Mouse (Mus musculus) kidney, postnatal 14 days (tissue): ENCODE data around the gene Gm11213.
A peak's percentile ranks its signal among the peaks of the same experiment; 100 is the strongest.

Experiments
- DNase-seq: peaks from one replicate; pipeline ENCODE4 v3.0.0; 2022; ENCODE audit warnings: mixed read lengths

Gm11213 gene

DNA sequence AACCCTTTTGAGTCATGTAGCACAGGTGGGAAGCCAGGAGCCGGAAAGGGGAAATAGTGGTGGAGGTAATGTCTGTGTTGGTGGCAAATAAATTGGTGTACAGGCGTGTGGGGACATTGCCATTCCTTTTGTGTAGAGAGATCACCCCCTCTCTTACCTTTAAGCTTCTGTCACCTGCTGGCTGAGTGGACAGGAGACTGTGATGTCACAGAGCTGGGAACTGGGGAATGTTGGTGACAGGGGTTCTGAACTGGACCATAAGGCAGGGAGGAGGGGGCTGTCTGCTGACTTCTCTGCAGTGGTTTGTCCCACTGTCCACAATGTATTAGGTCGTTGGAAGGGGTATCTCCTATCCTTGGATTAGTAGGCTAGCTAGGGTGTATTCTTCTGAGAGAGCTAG, at the start of gene Gm11213:
Gene Gm11213 (minus strand): TSS at position 317 of the 400 bp plus-strand sequence.
- no peak for DNase-seq

DNA sequence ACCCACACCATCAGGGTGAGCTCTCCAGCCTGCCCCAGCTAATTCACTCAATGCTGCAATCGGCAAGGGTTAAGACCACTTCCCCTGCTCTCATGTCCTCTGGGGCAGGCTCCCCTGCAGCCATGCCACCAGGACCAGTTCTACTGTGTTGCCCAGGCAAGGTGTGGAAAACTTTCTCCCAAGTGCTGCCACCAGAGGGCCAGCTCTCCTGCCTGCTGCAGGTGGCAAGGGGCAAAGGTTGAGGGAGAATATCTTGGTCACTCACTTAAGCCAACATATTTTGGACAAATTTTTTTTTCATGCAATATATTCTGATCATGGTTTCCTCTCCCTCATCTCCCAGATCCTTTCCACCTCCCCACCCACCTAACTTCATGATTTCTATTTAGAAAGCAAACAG, 49.3 kb upstream of the Gm11213 start:
- peak; percentile 26 for DNase-seq

DNA sequence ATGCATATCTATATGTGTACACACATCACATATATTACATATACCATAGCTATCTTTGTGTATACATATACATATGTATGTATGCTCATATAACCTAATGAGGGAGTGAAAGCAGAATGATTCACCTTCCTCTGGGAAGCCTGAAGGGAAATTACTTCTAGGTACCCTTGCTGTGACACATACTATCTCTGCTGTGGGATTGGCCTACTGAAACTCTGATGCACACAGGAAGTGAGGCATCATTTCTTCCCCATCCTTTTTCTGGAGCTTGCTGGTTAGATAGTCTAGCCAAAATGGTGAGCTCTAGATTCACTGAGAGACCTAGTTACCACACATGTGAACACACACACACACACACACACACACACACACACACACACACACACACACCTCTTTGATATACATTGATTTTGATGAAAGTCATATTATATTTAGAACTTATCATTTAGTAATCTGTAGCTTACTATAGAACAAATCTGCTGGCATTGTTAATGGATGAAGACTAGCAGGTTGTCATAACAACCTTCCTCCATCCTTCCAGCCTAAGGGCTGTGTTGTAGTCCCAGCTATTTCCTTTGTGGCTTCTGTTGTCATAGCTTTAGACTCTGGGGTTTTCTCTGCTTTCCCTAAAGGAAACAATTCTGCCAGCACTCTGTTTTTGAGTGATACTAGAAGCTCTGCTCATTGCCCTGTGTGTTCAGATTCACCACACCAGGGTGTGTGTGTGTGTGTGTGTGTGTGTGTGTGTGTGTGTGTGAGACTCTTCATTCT, 39.1 kb upstream of the Gm11213 start:
- no peak for DNase-seq

DNA sequence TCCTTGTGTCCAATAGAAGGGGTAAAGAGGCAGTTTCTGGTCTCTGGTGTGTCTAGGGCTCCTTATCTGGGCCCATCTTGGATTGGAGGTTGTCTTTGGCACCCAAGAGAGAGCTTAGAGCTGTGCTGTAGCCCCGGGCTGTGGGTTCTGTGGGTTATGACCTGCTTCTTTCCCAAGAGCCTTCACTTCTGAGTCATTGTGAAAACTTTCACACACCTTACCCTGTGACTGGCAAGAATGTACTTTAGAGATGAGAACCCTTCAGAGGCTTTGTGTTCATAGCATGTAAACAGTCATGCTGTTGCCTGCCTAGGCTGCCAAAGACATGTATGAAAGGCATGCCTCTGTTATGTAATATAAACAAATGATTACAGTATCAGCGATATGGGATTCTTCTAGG, 34.8 kb upstream of the Gm11213 start:
- DNase-seq = no peak

DNA sequence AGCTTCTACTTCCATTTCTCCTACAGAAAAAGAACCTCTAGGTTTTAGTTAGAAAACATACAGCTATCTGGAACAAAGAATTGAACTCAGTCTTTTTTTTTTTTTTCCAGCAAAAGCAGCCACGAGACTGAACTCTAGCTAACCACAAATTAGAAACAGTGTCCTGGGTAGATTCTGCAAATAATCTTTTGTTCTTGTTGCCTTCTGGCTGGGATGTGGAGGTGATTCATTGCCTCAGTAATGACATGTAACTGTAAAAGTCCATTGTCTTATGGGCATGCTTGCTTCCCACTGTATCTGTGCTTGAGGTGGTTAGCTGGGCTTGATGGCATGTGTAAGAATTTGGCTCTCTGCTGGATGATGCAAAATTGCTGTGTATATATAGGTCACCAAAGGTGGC, 33.5 kb upstream of the Gm11213 start:
- no peak for DNase-seq

DNA sequence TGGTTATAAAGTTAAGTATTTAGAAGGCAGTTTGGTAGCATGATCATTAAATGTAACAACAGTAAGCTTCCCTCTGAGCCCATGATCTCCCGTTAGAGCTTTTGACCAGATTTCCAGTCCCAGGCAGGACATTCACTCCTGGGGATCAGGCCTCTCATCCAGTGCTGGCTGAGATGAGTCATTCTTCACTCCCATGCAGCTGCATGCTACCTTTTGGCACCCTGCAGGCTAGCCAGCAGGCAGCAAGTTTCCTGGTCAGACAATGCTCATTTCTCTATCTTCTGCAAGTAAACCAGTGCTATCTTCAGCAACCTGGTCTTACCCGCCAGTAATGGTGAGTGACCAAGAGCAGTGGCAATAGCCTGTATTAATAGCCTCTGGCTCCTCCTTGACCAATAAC, 28.1 kb upstream of the Gm11213 start:
- no peak for DNase-seq

DNA sequence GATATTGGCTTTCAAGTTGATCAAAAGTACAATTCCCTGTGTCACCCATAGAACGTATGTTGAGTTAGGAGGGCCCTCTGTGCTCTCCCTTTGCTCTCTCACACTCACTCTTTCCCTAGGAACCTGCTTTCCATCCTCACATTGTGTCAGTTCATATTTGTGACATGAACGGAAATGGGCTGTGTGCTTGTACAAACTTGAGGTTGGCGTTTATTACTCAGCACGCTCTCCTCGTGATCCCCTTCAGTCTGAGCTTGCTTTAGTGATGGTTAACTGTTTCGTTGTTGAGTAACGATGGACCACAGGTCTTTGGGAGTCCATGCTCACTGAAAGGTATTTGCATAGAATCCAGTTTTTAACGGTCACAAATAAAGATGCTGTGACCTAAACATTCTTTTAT, 22.1 kb upstream of the Gm11213 start:
- DNase-seq = no peak

DNA sequence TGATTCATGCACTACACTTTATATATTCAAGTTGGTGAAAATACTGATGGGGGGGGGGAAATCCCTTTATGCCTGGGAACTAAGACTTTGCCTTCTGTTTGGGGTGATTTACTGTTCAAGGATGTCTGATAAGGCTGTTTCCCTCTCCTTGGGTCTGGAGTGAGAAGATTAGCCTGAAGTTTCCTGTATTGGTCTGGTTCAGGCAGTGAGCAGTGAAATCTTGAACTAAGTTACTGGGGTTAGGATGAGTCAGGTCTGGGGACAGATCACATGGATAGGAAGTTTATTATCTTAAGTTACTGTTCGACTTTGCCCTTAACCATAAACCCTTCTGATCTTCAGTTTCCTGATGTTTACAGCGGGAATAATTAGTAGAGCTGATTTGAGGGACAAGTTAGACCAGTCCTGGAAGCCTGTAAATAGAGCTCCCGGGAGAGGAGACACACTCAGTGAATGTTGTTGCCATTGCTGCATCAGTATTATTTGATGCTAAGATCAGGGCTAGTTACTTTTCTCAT, 20.6 kb upstream of the Gm11213 start:
- no peak for DNase-seq

DNA sequence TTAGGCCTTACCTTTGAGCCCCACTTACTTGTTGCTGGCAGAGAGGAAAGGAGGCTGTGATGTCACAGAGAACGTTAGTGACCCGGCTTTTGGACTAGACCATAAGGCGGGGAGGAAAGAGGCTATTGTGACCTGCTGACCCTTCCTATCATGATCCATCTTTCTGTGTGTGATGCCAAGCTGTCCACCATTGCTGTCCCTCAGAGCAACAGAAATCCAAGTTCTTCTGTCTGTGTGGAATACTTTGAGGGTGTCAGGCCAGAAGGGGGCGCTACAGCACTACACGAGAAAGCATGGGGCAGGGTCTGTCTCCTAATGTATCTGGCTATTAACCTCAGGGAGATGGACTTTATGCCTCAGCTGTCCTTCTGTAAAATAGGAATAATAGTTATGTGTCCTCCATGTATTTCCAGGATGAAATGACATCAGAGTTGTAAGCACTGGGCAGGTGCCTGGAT, 17.3 kb upstream of the Gm11213 start, which contains the start of gene Tex48:
Gene Tex48 (minus strand): TSS at position 51 of the 458 bp plus-strand sequence.
- no peak for DNase-seq

DNA sequence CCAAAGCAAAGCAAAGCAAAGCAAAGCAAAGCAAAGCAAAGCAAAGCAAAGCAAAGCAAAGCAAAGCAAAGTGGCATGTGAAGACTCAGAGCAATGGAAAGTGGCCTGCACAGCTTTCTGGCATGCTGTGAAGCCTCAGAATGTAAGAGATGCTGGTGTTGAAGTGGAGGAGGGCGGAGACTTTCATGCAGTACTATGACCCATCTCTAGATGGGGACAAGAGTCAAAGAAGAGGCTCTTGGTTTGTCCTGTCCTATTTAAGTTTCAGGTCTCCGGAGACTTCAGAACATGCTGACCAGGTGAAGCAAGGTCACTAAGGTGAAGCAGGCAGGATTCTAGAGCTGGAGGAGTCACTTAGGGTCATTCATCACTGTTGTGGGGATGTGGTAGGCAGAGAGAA, 16.8 kb upstream of the Gm11213 start:
- DNase-seq = no peak

DNA sequence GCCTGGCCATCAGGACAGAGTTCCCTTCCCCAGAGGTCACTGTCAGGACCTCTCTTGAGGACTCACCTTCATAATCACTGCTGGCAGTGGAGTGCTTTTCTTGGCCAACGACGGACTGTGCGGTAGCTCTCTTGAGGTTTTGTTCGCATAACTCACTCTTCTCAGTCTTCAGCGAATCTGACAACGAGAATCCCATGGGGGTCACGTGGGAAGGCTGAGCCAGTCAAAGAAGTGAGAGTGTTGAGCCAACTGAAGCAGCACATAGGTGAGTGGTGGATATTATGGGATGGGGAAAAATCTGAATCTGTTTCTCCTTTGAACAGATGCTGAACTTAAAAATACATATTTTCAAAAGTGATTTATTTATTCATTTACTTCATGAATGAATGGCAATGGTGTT, 3.3 kb upstream of the Gm11213 start:
- no peak for DNase-seq

DNA sequence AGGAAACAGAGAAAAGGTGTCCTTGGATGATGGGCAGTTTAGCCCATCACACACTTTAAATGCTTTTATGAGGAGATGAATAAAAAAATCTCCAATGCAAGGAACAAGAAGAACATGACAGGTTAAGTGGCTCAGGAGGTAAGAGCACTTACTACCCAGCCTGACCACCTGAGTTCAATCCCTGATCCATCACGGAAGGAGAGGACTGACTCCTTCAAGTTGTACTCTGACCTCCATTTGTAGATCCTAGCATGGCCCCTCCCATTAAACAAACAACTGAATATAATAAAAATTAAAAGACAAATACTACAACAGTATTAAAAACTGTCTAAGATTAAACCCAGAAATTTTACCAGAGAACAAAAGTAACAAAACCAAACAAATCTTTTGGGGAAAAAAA, 907 bp upstream of the Gm11213 start:
- DNase-seq = no peak

DNA sequence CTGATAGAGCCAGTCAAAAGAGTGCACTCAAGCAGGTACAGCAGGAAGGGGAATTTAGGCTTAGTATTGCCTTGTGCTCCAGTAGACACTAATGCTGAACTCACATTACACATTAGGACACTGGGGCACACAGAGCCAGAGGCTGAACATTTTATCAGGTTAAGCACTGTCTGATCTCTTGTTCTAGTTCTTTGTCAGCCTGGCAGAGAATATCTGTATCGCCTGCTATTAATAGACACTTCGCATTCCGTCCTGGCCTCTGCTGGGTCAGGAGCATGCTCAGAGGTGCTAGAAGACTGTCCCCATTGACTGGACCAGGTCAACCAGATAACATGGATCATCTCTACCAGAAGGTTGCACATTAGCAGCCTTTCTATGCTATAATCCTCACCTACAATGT, 484 bp upstream of the Gm11213 start:
- DNase-seq = no peak

DNA sequence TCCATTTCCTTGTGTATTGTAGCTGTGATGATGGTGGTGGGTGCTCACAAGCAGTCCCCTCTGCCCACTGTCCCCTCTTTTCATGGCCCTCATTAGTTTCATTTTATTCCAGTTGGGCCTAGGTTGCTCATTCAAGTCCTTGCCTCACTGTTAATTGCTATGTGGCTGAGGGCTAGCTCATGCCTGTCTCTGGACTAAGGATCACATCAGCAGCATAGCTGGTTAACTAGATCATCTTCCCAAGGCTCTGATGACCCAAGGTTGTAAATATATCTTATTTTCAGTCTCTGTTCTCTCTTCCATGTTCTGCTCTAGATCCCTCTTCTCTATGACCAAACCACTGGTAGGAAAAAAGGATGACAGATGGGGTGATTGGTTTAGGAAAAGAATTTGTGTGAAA, 3.8 kb downstream of the Gm11213 start:
- no peak for DNase-seq

DNA sequence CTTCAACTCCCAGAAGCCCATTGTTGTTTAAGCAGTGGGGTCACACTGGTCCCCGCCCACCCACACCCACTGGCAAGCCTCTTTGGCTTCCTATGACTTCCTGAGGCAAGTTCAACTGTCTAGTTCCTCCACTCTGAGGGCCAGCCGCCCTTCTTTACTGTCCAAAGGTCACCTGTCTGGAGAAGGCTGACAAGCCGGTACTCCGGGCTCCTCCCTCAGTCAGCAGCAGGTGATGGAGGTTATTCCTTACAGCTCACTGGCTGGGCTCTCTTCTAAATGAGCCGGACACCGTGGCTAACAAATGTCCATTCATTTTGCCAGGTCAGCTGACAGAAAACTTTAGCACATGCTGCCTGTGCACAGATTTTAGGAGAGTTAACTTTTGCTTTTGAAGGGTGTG, 4.3 kb downstream of the Gm11213 start:
- DNase-seq = peak; percentile 43

DNA sequence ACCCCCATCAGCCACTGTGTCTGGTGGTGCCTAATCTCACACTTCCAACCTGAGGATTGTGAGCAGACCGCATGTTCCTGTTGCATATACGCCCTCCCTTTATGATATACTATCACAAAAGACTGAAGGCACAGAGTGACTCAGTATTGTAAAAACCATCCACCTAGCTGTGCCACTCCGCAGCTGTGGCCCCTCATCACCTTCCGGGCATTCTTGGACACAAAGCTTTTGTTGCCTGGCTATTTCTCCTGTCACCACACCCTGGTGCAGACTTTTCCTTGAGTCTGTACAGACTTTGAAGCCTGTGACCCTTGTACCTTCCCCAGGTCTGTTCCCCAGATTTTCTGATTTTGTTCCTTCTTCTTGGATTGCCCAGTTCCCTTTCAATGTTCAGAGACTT, 9.1 kb downstream of the Gm11213 start:
- no peak for DNase-seq

DNA sequence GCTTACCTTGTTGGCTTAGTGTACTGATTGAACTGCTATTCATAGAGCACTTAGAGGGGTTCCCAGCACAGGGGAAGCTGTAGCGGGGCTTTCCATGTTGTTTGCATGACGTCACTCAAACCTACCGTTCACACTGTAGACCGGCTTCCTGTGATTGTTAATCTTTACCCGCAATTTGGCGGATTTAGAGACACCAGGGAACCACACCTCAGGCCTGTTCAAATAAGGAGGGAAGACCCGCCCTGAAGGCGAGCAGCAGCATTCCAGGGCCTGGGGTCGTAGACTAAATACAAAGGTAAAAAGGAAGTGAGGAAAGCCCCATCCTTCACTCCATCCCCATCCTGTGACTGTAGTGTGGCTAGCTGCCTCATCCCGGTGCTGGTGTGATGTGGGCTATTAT, 9.8 kb downstream of the Gm11213 start:
- no peak for DNase-seq

DNA sequence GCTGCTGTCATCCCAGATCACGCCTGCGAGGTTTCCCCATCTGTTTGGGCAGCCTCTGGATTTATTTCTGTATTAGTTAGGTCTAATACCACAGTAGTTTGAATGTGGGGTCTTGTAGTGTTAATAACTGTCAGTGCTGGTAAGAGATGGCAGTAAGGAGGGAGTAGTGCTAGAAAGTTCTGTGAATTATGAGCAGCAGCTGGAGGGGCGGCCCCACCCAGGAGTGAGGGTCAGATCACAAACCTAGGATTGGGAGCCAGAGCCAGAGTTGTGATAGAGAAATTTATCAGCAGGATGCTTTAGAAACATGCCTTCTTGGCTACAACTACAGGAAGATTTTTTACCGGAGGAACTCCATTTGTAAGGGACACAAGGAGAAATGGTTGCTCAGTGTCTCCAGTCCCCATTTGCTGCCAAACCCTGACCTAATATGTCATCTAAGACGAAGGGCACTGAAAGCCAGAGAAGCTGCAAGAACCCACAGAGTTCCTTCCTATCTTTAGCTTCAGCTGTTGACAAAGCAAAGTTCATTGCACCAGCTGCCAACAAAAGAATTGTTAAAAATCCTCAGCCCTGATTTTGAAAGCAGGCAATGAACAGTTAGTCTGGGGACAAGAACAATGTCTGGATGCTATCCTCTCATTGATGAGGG, 10.5 kb downstream of the Gm11213 start:
- peak; percentile 27 for DNase-seq

DNA sequence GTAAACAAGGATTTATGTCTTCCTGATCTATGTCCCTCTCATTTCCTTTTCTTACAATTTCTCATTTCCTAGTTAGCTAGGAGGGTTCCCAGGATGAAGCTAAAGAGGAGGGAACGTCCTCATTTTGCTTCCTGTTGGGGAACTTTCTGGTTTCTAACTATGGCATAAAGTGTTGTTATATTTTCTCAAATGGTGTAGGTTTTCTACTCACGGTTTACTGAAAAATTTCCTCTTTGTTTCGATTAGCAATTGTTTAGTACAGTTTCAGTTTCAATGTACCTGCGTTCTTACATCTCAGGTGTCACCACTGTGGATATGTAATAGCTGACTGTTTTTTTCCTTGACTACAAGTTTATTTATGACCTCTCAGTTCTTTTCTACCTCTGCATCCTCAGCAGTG, 14.5 kb downstream of the Gm11213 start:
- DNase-seq = no peak

DNA sequence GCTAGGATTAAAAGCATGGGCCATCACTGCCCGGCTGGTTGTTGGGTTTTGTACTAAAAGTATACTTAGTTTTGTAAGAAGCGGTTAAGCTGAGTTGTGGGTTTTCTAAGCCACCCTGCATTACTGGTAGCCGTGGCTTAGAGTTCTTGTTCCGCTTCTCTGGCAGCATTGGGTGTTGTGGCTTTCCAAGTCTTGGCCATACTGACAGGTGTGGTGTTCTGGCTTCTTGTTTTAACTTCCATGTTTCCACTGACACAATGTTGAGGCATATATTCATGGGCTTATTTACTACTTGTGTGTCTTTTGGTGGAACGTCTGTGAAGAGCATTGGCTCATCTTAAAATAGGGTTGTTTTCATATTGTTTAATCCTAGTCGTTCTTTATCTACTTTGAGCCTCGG, 15.1 kb downstream of the Gm11213 start:
- DNase-seq = no peak

DNA sequence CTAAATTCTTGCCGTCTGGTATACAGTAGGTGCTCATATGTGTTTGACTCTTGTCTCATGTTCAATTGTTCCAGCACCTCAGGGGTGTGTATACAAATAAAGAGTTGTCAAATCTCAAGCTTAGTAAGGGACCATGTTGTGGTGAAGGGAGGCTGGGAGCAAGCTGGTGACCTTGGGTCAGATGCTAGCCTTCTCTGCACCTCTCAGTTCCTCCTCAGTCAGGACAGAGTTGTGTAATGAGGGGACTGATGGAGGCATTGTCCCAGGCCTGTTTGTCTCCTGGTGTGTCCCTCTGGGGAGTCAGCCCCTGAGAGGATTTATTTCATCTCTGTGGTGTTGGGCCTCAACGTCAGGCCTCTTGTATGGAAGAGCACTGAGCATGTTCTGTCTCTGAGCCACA, 18.8 kb downstream of the Gm11213 start:
- DNase-seq = no peak

DNA sequence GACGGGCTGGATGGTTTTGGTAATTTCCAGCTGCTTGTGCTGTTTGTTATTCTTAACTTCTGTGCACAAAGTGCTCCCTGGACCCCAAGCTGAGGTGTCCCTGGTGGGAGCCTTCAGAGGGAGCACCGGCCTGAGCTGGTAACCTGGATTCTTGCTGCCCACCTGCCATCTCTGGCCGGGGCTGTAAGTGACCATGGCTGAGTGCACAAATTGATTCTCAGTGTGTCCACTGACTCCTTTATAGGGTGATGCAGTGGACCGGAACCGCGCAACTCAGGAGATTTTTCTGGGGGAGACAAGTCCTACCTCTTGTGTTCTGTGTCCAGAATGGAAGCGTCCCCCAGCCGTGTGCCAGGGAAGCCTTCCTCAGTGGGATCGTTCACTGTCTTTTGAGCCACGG, 19.8 kb downstream of the Gm11213 start:
- DNase-seq = no peak

DNA sequence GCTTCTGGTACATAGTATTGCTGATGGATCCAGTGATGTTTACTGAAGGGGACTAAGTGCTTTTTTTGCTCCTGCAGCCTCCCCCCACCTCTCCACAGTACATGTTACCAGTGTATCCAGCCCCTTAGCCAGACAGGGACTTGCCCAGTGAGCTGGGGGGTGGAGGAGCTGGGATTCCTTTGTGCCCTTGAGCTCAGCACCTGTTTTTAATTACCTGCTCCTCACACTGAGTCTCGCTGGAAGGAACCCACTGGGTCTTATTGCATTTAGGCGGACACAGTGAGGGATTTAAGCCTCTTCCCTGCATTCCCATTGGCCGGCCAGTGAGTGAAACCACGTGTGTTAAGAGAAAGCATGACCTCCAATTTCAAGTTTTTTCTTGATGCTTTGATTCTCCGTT, 22.5 kb downstream of the Gm11213 start:
- DNase-seq = no peak

DNA sequence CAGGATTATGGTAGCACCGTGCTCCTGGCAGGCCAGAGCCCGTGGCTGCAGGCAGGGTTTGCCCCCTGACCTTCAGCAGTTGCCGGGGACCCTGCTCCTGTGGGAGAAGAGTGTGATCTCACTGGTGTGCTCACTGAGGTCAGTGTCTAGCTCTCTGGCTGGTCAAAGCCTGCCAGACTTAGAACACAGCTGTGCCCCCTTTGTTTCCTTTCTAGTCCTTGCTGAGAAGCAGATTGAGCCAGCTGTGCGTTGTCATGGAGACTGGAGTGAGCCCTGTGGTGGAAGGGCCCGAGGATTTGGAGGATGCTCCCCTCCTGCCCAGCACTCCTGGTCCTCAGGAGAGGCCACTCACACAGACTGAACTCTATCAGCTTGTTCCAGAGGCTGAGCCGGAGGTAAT, 25.0 kb downstream of the Gm11213 start:
- no peak for DNase-seq
